13 mouse cellular contexts compared by ENCODE assay signal in the genomic region with DNA sequence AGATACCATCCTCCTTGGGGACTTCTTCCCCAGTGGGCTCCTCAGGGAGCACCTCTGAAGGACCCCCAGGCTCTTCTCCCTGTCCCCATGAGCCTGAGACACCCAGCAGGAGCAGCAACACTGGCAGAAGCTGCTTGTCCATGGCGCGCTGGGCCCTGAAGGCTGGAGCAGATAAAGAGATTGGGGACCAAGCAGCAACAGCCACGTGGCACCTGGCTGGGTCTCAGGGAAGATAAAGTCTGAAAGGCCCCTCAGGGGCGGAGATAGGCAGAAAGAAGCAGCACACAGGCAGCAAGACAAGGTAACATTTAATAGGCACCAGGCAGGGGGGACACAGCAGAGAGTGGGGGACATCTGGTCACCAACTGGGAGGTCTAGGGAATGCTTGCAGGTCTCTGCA. TPM values are rescaled to one million over a fixed set of nuclear protein-coding genes. Genes with fewer than 3 reads are reported as not detected.
DNase-seq lines count a peak whose midpoint lies in the region; ATAC-seq and TF ChIP-seq lines count a peak whose summit lies in the region.
"Had no signal": no experiment of that assay in that cellular context is flagged by ENCODE, and none has a peak within 500 bp of the region (broad histone marks: within the 10 kb centered on the region; RNA-seq: fewer than 3 reads in every experiment).

TSS of gene Pdia2 (minus strand) at position 196 of the 400 bp plus-strand sequence.

- no peak for TF ChIP-seq CTCF in midbrain, postnatal 0 days (IDR thresholded peaks at IDR 0.05)
- no peak for TF ChIP-seq CTCF in stomach, postnatal 0 days (IDR thresholded peaks at IDR 0.05; ENCODE audit: low read depth)

- WGBS in midbrain, postnatal 0 days = 82% methylated on average over 4 of the region's 4 CpGs
- WGBS in midbrain, embryonic 15.5 days = 81% methylated on average over 4 of the region's 4 CpGs
- 7% methylated on average over 4 of the region's 4 CpGs for WGBS in liver, embryonic 13.5 days (ENCODE audit: insufficient replicate concordance)
- 53% methylated on average over 4 of the region's 4 CpGs for WGBS in stomach, postnatal 0 days

- peaks cover 19% of the 10 kb centered on the region for H3K27me3 ChIP-seq in midbrain, postnatal 0 days (ENCODE audit: insufficient read depth, low read length)
- H3K27me3 ChIP-seq in midbrain, embryonic 15.5 days (replicated peaks) = peaks cover 40% of the 10 kb centered on the region
- H3K27me3 ChIP-seq in liver, embryonic 13.5 days = peaks cover 46% of the 10 kb centered on the region
- no peaks in the 10 kb centered on the region; the same call in 1 of the 2 replicates for H3K27me3 ChIP-seq in stomach, postnatal 0 days (ENCODE audit: control insufficient read depth, insufficient read depth, low read length)

- H3K9me3 ChIP-seq in midbrain, postnatal 0 days (ENCODE audit: low read length) = no peaks in the 10 kb centered on the region
- H3K9me3 ChIP-seq in midbrain, embryonic 15.5 days = no peaks in the 10 kb centered on the region
- H3K9me3 ChIP-seq in liver, embryonic 13.5 days (replicated peaks) = no peaks in the 10 kb centered on the region
- no peaks in the 10 kb centered on the region for H3K9me3 ChIP-seq in stomach, postnatal 0 days (ENCODE audit: control insufficient read depth, low read length)
- H3K9me3 ChIP-seq: forebrain, embryonic 10.5 days; midbrain, embryonic 13.5 days had no signal

- no peak for DNase-seq in midbrain, postnatal 0 days (ENCODE audit: low spot score)
- peak; percentile 80 for DNase-seq in liver, embryonic 13.5 days
- DNase-seq in stomach, postnatal 0 days (ENCODE audit: low spot score) = peak; percentile 51
- no peak for DNase-seq in kidney, postnatal 4 days
- DNase-seq: gastrocnemius, postnatal 25 days; heart, postnatal 36 days; thymus, postnatal 36 days had no signal

- H3K4me1 ChIP-seq in midbrain, postnatal 0 days (ENCODE audit: insufficient read depth, low read length) = 0 out of 2 replicates have a peak, but pooled peaks cover 3% of the 10 kb centered on the region
- peaks cover 28% of the 10 kb centered on the region for H3K4me1 ChIP-seq in midbrain, embryonic 15.5 days
- H3K4me1 ChIP-seq in liver, embryonic 13.5 days (replicated peaks) = peaks cover 81% of the 10 kb centered on the region
- no peaks in the 10 kb centered on the region for H3K4me1 ChIP-seq in stomach, postnatal 0 days (replicated peaks; ENCODE audit: control insufficient read depth, insufficient read depth)

- no peak for TF ChIP-seq EP300 in stomach, postnatal 0 days (optimal IDR thresholded peaks at IDR 0.05)

- no peak within 1 kb of the TSS for H3K27ac ChIP-seq in midbrain, postnatal 0 days (ENCODE audit: low read depth, low read length)
- H3K27ac ChIP-seq in midbrain, embryonic 15.5 days = no peak within 1 kb of the TSS
- H3K27ac ChIP-seq in liver, embryonic 13.5 days = peak within 1 kb of the TSS; percentile 83
- no peak within 1 kb of the TSS for H3K27ac ChIP-seq in stomach, postnatal 0 days (replicated peaks)
- H3K27ac ChIP-seq: forebrain, embryonic 10.5 days; midbrain, embryonic 13.5 days had no signal

- no peak within 1 kb of the TSS for H3K4me3 ChIP-seq in midbrain, postnatal 0 days (ENCODE audit: low read depth, low read length)
- no peak within 1 kb of the TSS for H3K4me3 ChIP-seq in midbrain, embryonic 15.5 days
- H3K4me3 ChIP-seq in liver, embryonic 13.5 days (replicated peaks) = peak within 1 kb of the TSS; percentile 71
- H3K4me3 ChIP-seq in stomach, postnatal 0 days (ENCODE audit: low read depth, low read length) = no peak within 1 kb of the TSS

- peak within 1 kb of the TSS; percentile 93; the same call in 1 of the 2 replicates for H3K4me2 ChIP-seq in midbrain, postnatal 0 days (ENCODE audit: low read depth, low read length, poor library complexity, severe bottlenecking)
- no peak within 1 kb of the TSS for H3K4me2 ChIP-seq in midbrain, embryonic 15.5 days
- H3K4me2 ChIP-seq in liver, embryonic 13.5 days = peak within 1 kb of the TSS; percentile 98
- no peak within 1 kb of the TSS for H3K4me2 ChIP-seq in stomach, postnatal 0 days (replicated peaks; ENCODE audit: low read depth)

- no peak for ATAC-seq in midbrain, postnatal 0 days (ENCODE audit: low FRiP score)
- ATAC-seq in midbrain, embryonic 15.5 days (replicated peaks) = no peak
- peak; percentile 32; the same call in 1 of the 2 replicates for ATAC-seq in erythroid progenitor cell, adult 5-6 weeks (replicated peaks; ENCODE audit: low FRiP score, poor library complexity, severe bottlenecking)
- ATAC-seq in liver, embryonic 13.5 days (ENCODE audit: low read depth) = peak; percentile 79
- no peak for ATAC-seq in stomach, postnatal 0 days (ENCODE audit: low FRiP score, low TSS enrichment)
- ATAC-seq in frontal cortex, adult (ENCODE audit: low TSS enrichment) = no peak
- ATAC-seq: lung, postnatal 0 days; midbrain, embryonic 13.5 days had no signal

- no peak within 1 kb of the TSS for H3K9ac ChIP-seq in midbrain, postnatal 0 days (replicated peaks; ENCODE audit: low read length, poor library complexity, severe bottlenecking)
- no peak within 1 kb of the TSS for H3K9ac ChIP-seq in midbrain, embryonic 15.5 days
- H3K9ac ChIP-seq in liver, embryonic 13.5 days = peak within 1 kb of the TSS; percentile 81
- H3K9ac ChIP-seq in stomach, postnatal 0 days (ENCODE audit: low read length) = no peak within 1 kb of the TSS
- H3K9ac ChIP-seq: midbrain, embryonic 13.5 days had no signal

- peaks cover 33% of the 10 kb centered on the region for H3K36me3 ChIP-seq in midbrain, postnatal 0 days (ENCODE audit: insufficient read depth, low read length)
- H3K36me3 ChIP-seq in midbrain, embryonic 15.5 days (replicated peaks) = peaks cover 18% of the 10 kb centered on the region
- H3K36me3 ChIP-seq in liver, embryonic 13.5 days = peaks cover 44% of the 10 kb centered on the region
- peaks cover 10% of the 10 kb centered on the region; the same call in 1 of the 2 replicates for H3K36me3 ChIP-seq in stomach, postnatal 0 days (ENCODE audit: control insufficient read depth, insufficient read depth, low read length)

RNA-seq across cellular contexts. Expression of gene Pdia2, which starts in this region (rescaled TPM):
- total RNA-seq in midbrain, postnatal 0 days (2014; rRNA removed) = not detected in 2 replicates
- 0.13 TPM in 1 of 2 replicates, not detected in the other for polyA plus RNA-seq in midbrain, postnatal 0 days (2015; fragmentation: Nextera tagmentation; extraction: Ambion mirVana)
- 0.13 and 0.38 TPM in 2 replicates for polyA plus RNA-seq in midbrain, embryonic 15.5 days (2015; fragmentation: Nextera tagmentation; extraction: Ambion mirVana)
- 4.7 and 13.4 TPM in 2 replicates for total RNA-seq in erythroid progenitor cell, adult 5-6 weeks (2015; ENCODE audit: low replicate concordance)
- total RNA-seq in erythroid progenitor cell, adult 5-6 weeks (2017; ENCODE audit: low replicate concordance) = 4.1 and 24.4 TPM in 2 replicates
- 72.7 and 75.6 TPM in 2 replicates for polyA plus RNA-seq in liver, embryonic 13.5 days (2015; fragmentation: Nextera tagmentation; extraction: Ambion mirVana)
- polyA plus RNA-seq in stomach, postnatal 0 days (2015; fragmentation: Nextera tagmentation; extraction: Ambion mirVana) = 172 and 176 TPM in 2 replicates
- total RNA-seq: gastrocnemius, postnatal 25 days; heart, postnatal 36 days had no signal
- polyA plus RNA-seq: midbrain, embryonic 13.5 days had no signal

Comparison
In these comparisons a context has a peak if more than half of its experiments do, and no peak if none do; other contexts are left out.
1. RNA of gene Pdia2 (polyA plus RNA-seq): 172 to 176 TPM in stomach, postnatal 0 days and 72.7 to 75.6 TPM in liver, embryonic 13.5 days; 0.13 to 0.38 TPM in midbrain, embryonic 15.5 days and 0.13 TPM in midbrain, postnatal 0 days; every median in the first group is over 10 times any median in the second.
2. H3K4me2 ChIP-seq: peak in midbrain, postnatal 0 days (single experiment) and liver, embryonic 13.5 days (single experiment); none in midbrain, embryonic 15.5 days (single experiment) and stomach, postnatal 0 days (single experiment).
3. ATAC-seq: peak in erythroid progenitor cell, adult 5-6 weeks (single experiment) and liver, embryonic 13.5 days (single experiment); none in midbrain, postnatal 0 days (single experiment), midbrain, embryonic 15.5 days (single experiment), stomach, postnatal 0 days (single experiment) and frontal cortex, adult (single experiment).
4. DNase-seq: peak in liver, embryonic 13.5 days (single experiment) and stomach, postnatal 0 days (single experiment); none in midbrain, postnatal 0 days (single experiment) and kidney, postnatal 4 days (0 of 2).